Mouse (Mus musculus): Measurements from ENCODE around the gene Fut11.

Fut11 gene

DNA sequence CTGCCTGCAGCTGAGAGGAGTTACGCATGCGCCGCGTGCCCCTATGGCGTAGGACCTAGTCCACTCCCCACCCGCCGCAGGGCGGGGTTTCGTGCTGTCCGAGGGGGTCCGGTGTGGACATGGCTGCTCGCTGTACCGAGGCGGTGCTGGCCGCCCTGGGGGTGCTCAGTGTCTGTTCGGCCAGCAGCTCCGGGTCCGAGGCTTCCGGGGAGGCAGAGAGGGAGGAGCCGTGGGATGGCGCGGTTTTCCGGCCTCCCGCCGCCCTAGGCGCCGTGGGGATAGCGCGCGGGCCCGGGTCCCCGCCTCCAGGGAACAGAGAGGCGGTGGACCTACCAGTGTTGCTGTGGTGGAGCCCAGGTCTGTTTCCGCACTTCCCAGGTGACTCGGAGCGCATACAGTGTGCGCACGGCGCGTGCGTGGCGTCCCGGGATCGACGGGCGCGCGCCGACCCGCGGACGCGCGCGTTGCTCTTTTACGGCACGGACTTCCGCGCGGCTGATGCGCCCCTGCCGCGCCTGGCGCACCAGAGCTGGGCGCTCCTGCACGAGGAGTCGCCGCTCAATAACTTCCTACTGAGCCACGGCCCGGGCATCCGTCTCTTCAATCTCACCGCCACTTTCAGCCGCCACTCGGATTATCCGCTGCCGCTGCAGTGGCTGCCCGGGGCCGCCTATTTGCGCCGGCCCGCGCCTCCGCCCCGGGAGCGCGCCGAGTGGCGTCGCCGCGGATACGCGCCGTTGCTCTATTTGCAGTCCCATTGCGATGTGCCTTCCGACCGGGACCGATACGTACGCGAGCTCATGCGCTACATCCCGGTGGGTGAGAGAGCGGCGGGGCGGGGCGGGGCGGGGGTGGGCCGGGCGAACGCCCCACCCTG is at the start of gene Fut11:
TSS of gene Fut11 (plus strand) at position 85 of the 877 bp plus-strand sequence.
- peak; percentile 94 to 96 for DNase-seq

DNA sequence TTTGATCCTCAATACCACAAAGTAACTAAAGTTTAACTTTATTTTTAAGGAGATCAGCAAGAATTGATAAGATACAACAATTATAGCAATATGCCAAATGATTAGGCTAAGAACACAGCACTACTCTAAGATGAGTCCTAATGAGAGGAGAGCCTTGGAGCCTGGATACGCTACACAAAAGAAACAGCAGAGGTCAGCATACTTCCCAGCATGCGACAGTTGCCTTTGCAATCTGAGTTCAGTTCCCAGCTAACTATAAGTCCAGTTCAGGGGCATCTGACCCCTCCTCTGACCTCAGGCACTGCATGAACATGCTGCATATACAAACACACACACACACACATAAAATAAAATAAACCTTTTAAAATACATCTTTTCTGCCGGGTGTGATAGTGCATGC is 49.2 kb upstream of the Fut11 start:
- DNase-seq, result no peak

DNA sequence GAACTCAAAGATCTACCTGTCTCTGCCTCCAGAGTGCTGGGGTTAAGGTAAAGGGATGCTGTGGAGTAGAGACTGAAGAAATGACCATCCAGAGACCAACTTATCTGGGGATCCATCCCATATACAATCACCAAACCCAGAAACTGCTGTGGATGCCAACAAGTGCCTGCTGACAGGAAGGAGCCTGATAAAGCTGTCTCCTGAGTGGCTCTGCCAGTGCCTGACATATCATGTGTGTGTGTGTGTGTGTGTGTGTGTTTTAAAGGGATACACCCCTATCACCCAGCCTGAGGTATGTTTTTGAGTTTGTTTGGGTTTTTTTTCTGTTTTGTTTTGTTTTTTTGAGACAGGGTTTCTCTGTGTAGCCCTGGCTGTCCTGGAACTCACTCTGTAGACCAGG is 48.4 kb upstream of the Fut11 start:
- DNase-seq, result no peak

DNA sequence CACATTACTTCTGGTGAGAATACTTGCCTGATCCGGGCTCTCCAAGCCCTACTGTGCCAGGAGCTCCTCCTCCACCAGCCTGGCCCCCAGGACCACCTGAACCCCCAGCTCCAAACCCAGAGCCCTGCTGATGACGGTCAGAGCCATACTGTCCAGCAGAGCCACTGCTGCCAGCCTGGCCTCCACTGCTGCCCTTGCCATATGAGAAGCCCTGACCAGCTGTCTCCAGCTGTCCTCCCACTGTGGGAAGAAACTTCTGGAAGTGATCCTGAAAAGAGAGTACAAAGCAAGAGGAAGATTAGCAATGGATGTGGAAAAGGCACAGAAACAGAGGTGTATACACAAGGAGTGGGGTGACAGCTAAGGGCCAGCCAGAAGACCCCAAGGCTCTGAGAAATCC is 43.8 kb upstream of the Fut11 start:
- peak; percentile 29 to 35 for DNase-seq

DNA sequence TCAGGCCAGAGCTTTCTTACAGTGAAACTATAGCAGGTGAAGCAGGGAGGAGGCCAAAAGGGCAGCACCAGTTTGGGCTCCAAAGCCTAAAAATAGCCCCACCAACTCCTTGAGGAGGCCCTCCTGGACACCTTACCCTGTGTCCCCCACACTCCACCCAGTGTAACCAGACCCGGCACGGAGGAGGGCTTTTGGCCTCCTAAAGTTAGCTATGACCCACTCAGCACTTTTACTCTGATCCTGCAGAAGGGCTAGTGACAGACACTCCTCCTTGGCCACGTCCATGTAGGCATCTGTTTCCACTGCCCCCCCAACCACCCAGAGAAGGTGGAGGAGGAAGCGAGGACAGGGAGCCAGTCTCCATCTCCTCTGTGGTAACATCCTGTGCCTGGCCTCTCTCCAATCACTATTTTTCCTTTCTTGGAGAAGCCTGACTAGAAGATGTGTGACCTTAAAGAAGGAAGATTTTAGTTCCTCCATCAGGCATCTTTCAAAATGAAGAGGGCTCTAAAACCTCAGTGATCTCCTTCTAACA is 43.0 kb upstream of the Fut11 start:
- no peak for DNase-seq

DNA sequence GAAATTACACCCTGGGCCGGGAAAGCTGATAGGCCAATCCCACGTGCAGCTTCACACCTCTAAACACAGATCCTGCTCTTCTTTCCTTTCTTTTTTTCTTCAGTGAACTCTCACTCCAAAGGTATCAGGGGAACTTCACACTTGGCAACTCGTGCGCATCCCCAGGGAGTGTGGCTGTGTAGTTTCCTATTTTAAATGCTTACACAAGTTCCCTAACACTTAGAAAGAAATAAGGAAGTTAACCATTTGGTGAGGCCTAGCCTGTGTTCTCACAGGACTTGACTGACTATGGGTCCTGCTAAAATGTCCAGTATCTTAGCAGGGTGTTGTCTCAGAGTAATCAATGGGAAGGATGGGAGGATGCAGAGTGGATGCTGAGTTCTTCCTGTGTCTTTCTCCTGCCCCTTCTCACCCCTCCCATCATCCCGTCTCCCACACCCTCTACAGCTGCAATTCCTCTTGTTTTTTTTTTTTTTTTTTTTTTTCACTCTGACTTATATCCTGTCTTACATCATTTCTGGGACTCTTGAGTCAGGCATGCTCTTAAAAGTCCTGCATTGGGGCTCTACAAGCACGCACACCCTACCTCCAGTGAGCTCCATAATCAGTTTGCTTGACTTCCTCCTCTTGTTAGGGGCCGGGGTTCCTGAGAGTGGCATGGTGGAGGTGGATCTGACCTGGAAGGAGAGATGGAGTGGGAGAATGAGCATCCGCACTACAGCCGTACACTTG is 39.9 kb upstream of the Fut11 start:
- DNase-seq, result peak in 1 of 2 experiments; percentile 24

DNA sequence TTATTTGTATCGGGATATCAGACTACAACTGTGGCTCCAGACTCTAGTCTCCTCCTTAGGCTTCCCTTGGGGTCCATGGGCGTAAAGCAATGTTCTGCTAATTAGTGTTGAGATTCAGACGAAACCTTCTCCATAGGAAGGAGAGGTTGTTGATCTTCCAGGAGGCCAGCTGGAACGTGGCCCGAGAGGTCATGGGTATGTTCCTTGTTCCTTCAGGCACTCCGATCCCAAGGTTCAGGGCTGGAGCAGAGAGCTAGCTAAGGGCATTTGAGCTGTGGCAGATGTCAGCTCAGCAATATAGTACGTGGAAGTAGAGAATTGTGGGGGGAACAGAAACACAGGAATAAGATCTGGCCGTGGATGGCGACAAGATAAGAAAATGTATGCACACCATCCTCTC is 39.0 kb upstream of the Fut11 start:
- peak; percentile 36 to 56 for DNase-seq

DNA sequence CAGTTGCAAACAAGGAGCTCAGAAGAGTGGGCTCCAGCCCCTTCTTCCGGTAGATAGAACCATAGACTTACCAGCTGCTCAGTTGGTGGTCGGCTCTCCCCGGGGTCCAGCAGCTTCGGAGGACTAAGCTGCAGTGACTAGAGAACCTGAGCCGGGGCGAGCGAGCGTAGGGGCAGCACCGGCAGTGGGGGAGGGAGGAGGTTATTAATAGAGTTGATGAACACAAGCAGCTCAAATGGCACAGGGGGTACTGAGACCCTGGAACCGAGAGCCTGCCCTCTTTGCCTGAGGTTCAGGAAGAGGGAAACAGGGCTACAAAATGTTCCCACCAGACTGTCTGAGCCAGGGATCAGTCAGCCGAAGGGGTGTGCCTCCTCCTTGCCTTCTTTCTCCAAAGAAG is 38.4 kb upstream of the Fut11 start, which contains the start of gene Myoz1:
TSS of gene Myoz1 (minus strand) at position 180 of the 400 bp plus-strand sequence.
- DNase-seq, result peak in 1 of 2 experiments; percentile 15

DNA sequence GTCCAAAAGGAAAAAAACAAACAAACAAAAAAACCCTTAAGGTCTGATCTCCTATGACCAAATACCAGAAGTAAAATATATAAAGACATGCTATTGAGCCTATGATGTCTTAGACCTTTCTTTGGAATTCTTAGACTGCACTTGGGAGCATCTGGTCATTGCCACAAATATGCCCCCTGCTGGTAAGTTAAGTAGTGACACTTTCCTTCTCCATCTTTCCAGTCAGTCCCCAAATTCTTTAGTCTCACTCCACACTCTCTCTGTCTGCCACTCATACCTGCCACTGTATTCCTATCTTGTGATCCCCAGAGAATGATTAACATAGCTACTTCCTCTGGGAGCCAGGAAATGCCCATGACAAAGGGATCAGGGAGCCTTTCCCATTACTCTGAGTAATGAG is 36.4 kb upstream of the Fut11 start:
- peak in 1 of 2 experiments; percentile 45 for DNase-seq

DNA sequence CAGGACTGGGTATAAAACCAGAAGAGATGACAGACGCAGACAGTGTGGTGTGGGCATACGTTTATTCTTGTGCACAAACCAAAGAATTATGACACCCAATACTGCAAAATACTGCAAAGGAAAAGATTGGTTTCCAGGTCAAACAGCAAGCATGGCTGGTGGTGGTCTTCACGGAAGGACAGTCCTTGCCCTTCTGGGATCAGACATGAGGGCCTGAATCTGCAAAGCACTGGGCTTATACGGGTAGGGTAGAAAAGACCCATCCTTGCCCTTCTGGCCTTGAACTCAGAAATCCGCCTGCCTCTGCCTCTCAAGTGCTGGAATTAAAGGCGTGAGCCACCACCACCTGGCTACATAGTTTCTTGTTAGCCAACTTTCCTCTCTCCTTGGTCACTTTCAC is 35.9 kb upstream of the Fut11 start:
- no peak for DNase-seq

DNA sequence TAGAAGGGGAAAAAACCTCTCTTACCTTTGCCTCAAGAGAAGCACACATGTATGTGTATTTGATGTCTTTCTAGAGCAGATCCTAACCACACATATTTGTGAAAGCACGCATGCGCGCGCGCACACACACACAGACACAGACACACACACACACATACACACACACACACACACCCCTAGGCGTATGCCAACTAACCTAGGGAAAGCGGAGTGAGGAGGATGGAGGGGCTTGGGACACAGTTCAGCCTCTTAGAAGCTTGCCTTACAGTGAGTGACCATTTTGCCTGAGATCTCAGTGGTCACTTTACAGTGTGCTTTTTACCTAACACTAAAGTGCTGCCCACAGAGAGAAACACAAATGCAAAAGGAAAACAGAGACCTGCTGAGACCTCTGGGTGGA is 35.1 kb upstream of the Fut11 start:
- no peak for DNase-seq

DNA sequence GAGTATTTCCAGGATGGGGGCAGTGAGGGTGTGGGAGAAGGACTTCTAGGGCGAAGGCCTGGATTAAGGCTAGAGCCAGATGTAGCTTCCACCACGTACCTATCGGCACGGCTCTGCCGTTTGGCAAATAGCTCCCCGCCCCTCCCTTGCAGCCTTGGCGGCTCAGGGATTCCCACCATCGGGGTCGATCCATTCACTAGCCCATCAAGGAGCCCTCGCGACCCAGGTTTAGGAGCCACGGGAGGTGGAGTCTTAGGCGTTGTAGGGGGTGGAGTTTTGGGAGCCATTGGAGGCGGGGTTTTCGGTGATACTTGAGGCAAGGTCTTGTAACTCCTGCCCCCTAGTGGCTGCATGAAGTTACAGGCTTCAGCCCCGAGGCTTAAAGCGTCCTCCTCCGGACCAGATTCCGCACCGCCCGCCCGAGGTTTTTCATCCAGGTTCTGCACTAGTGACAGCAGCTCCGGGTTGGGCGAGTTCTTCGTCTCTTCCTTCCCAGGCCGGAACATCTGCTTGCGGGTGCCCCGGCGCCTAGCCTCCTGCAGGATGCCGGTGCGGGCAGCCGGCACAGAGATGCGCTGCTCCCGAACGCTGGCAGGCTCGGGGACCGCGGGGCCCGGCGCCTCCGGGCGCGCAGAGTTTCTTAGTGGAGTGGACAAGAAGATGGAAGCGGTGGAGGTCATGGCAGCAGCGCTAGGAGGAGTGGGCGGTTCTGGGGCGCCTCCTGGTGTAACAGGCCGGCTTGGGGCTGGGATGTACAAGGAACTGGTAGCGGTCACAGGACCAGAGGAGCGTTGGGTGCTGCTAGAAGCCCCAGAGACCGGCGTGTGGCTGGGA is 33.7 kb upstream of the Fut11 start:
- peak; percentile 92 to 96 for DNase-seq

DNA sequence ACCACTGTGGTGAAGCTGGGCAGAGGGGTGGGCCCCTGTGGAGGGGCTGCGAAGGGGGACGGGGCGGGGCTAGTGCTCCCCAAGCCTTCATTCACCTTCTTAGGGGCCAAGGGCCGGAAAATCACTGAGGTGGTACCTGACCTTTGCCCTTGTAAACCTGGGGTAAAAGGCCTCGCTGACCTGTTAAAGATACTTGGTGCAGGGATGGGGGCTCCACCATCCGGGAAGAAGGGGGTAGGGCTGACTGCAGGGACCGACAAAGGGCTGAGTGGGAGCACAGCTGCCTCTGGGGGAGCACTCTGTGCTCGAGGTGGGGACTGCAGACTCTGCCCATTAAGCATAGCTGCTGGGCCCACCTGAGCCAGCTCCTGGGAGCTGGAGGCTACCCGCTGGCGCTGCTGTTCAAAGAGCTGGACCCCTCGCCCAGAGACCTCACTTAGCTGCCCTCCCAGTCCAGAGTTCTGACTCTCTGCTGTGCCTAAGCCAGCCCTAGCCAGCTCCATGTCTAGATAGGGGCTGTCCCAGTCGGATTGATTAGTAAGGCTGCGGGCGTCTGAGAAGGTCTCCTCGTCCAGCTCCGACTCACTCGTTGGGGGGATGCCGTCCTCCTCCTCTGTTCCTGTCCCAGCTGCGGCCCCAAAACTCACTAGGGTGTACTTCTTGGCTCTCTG is 33.0 kb upstream of the Fut11 start:
- DNase-seq, result no peak

DNA sequence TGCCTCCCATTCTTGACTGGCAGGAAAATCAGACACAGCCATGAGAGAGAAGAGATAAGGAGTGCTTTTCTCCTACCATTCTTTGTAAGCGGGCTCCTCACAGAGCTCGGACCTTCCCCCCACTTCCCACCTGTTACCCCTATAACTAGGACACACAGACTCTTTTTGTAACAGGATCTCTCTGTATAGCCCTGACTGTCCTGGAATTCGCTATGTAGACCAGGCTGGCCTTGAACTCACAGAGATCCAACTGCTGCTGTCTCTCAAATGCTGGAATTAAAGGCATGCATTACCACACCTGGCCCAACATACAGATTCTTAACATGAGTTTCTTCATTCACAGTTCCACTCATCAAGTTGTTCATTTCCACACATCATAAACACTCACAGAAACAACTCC is 32.0 kb upstream of the Fut11 start:
- no peak for DNase-seq

DNA sequence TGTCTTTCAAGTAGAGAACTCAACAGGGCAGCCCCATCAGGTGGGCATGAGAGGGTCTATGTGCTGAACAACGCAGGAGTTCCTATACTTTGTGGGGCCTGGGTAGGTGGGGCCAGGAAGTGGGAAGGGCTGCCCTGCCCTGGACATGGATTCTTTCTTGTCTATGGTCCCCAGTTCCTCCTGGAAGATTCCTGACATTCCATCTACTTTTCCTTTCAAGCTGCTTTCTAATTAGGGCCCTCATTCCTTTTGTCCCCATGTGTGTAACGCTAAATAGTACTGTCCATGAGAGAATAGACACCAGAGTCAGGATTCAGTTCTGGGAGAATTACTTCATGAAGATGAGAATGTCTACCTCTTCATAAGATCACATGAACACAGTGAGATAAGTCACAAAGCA is 31.2 kb upstream of the Fut11 start:
- no peak for DNase-seq

DNA sequence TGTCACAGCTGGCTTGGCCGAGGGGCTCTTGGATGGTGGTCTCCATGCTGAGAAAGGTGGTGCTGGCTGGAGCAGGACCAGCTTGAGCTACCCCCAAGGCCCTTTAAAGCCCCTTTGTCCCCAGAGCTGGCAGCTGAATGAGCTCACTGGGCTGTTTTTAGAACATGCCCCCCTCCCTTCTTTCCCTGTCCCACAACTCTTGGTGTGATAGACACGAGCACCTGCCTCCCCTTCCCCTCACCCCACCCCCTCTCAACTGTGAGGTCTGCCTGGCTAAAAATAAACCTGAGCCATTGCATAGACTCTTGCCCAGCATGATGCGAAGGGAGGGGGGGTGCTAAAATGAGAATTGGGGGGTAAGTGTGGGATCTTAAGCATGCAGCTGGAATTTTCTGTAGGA is 30.3 kb upstream of the Fut11 start:
- no peak for DNase-seq

DNA sequence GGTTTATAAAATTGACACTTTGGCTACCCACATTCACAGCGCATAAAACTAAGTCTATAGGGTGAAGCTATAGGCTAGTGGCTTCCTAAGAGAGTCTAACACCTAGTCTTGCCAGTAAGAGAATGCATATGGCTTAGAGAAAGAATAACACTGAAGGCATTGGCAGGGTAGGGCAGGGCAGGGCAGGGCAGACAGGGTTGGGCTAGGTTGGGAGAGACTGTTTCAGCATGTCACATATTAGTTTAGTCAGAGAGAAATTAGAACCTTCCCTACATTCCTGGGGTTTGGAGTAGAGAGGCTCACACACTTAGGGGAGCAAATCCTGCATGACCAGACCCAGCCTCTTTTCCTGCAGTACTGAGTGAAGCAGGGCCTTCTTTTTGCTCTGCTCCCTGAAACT is 27.3 kb upstream of the Fut11 start:
- DNase-seq, result no peak

DNA sequence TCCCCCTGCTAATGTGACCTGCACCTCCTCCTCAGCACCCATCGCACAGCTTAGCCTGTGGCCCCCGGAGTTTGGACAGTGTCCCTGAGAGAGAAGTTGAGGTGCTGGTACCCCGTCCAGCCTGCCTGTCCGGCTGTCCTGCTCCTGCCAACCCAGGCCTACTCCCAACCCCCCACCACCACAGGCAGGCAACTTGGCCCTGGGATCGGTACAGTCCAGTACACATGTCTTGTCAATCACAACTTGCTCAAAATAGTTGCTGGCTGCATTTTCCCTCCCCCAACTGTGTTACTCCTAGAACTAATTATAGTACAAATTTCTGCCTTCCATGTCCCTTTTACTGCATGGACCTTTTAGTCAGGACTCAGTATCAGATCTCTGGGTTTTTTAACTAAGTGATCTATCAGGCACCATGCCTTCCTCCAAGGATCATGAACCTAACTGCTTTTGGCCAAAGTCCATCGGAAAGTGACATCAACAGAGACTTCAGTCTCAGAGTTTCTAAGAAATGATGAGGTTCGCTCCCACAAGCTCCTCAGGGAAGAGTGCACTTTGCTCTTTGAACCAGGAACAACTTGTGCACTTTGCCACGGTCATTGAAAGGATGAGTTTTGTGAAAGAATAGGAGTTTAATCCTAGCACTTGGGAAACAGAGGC is 26.5 kb upstream of the Fut11 start, which contains the start of gene Synpo2l:
TSS of gene Synpo2l (minus strand) at position 201 of the 657 bp plus-strand sequence.
- DNase-seq, result no peak

DNA sequence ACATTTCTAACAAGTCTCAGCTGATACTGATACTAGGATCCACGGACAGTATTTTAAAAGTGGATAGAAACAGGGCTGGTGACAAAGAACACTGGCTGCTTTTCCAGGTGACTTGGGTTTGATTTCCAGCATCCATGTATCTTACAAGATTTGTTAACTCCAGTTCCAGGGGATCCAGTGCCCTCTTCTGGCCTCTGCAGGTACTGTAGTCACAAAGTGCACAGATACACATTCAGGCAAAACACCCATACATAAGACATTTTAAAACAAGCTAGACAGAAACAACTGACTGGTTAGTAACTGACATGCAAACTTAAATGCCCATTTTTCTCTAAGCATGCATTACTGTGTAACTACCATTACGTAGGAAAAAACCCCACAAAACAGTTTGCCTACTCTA is 21.8 kb upstream of the Fut11 start:
- peak; percentile 68 to 76 for DNase-seq

DNA sequence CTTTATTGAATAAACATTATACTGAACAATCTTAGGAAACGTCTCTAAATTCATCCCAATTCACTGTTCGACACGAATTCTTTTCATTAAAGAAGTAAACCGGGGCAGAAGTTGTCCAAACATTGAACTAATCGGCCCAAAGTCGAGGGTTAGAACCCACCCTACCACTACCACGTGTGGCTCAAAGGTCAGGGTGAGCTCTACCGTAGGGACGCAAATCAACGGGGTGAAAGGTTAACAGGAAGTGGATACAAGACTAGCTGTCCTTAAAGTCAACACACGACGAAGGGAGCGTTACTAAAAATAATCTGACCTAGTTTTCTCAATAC is 21.1 kb upstream of the Fut11 start:
- DNase-seq, result peak; percentile 42 to 61

DNA sequence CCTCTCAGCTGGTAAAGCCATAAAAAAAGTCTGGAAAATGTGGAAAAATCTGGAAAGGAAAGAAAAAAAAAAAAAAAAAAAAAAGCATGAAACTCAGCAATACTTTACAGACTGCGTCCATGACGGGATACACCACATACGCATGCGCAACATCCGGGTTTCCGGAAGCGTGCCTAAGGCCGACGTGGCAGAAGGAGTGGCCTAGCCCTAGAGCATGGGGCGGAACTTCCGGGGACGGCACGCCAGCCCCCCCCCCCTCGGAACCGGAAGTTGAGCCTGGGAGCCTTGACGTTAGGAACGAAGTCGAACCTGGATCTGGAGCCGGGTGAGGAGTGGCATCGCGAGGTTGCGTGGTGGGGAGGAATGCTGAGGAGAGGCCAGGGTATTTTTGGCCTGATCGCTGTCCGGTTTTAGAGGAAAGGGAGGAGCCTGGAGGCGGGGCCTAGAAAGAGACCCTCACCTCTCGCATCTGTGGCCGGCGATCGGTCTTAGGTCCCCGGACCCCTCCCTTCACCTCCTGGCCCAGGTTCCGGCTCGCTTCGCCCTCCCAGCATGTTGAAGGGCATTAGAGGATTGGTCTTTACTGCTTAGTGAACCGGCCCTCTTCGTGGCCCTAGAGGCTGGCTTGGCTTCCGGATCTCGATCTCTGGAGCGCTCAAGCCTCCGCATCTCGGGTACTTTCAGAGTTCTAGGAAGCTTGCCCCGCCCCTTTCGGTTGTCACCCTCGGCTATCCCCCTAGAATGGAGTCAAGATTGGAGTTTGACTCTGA is 20.5 kb upstream of the Fut11 start, which contains the start of gene Sec24c:
TSS of gene Sec24c (plus strand) at position 245 of the 770 bp plus-strand sequence.
- peak; percentile 99 for DNase-seq

All from kidney, postnatal 4 days (tissue).